Mouse (Mus musculus) T-cell, adult 2 months (primary cell): ENCODE measurements around the gene Gpbp1.

Source experiments
- DNase-seq: peaks from one replicate; pipeline ENCODE4 v3.0.0; 2022; ENCODE audit warnings: low spot score

The Gpbp1 gene

GRCm38 (mm10) chr13:111489802-111490723 is at the start of gene Gpbp1:
Gene Gpbp1, minus strand, starts transcription at chr13:111490111.
- peak; percentile 100 for DNase-seq

GRCm38 (mm10) chr13:111537718-111538117 is 47.8 kb upstream of the Gpbp1 start:
- DNase-seq = no peak

- no peak for DNase-seq
Observed at GRCm38 (mm10) chr13:111536207-111536887, 46.4 kb upstream of the Gpbp1 start.

- no peak for DNase-seq
Observed at GRCm38 (mm10) chr13:111534131-111534530, 44.2 kb upstream of the Gpbp1 start.

- DNase-seq = no peak
Observed at GRCm38 (mm10) chr13:111532178-111532948, 42.5 kb upstream of the Gpbp1 start.

- DNase-seq = no peak
Observed at GRCm38 (mm10) chr13:111531701-111532100, 41.8 kb upstream of the Gpbp1 start.

GRCm38 (mm10) chr13:111524277-111524676 is 34.4 kb upstream of the Gpbp1 start:
- DNase-seq = no peak

- no peak for DNase-seq
Observed at GRCm38 (mm10) chr13:111522336-111522735, 32.4 kb upstream of the Gpbp1 start.

GRCm38 (mm10) chr13:111520456-111520855 is 30.5 kb upstream of the Gpbp1 start:
- no peak for DNase-seq

GRCm38 (mm10) chr13:111518332-111518731 is 28.4 kb upstream of the Gpbp1 start:
- no peak for DNase-seq

GRCm38 (mm10) chr13:111516385-111517150 is 26.7 kb upstream of the Gpbp1 start:
- DNase-seq = no peak

- DNase-seq = no peak
Observed at GRCm38 (mm10) chr13:111509385-111509784, 19.5 kb upstream of the Gpbp1 start.

GRCm38 (mm10) chr13:111508645-111509044 is 18.7 kb upstream of the Gpbp1 start:
- DNase-seq = no peak

GRCm38 (mm10) chr13:111494330-111495029 is 4.6 kb upstream of the Gpbp1 start:
- DNase-seq = no peak

GRCm38 (mm10) chr13:111491046-111491756 is 1.3 kb upstream of the Gpbp1 start:
- DNase-seq = no peak

- DNase-seq = no peak
Observed at GRCm38 (mm10) chr13:111489502-111489801, 459 bp downstream of the Gpbp1 start.

GRCm38 (mm10) chr13:111488651-111489501 is 1.0 kb downstream of the Gpbp1 start:
- peak; percentile 39 for DNase-seq

- DNase-seq = no peak
Observed at GRCm38 (mm10) chr13:111477695-111478094, 12.2 kb downstream of the Gpbp1 start.

- DNase-seq = no peak
Observed at GRCm38 (mm10) chr13:111470562-111471237, 19.2 kb downstream of the Gpbp1 start.
